Mouse (Mus musculus): ENCODE measurements around the gene Glis3. TPM values are rescaled to one million over a fixed set of nuclear protein-coding genes. Genes with fewer than 3 reads are reported as not detected.

Glis3 gene
- total RNA-seq, 2 experiments from 2014 or later: 0.62 to 1.1 TPM

GRCm38 (mm10) chr19:28281405-28281804, 398.5 kb downstream of the Glis3 start:
- intact Hi-C loops (cut with DNase I): no loop called here
- no peak for DNase-seq

GRCm38 (mm10) chr19:28277104-28277503, 402.8 kb downstream of the Glis3 start:
- DNase-seq: no peak
- intact Hi-C loops (cut with DNase I): no loop called here

GRCm38 (mm10) chr19:28274501-28274900, 405.4 kb downstream of the Glis3 start:
- intact Hi-C loops (cut with DNase I): no loop called here
- DNase-seq: no peak

- intact Hi-C loops (cut with DNase I): no loop called here
- DNase-seq: no peak
Observed at GRCm38 (mm10) chr19:28273946-28274345, 405.9 kb downstream of the Glis3 start.

GRCm38 (mm10) chr19:28266850-28267249, 413.0 kb downstream of the Glis3 start:
- intact Hi-C loops (cut with DNase I): no loop called here
- DNase-seq: no peak

- DNase-seq: no peak
- intact Hi-C loops (cut with DNase I): no loop called here
Observed at GRCm38 (mm10) chr19:28265776-28266175, 414.1 kb downstream of the Glis3 start.

- intact Hi-C loops (cut with DNase I): no loop called here
- DNase-seq: no peak
Observed at GRCm38 (mm10) chr19:28258907-28259675, 420.8 kb downstream of the Glis3 start.

- intact Hi-C loops (cut with DNase I): no loop called here
- DNase-seq: no peak
Observed at GRCm38 (mm10) chr19:28258480-28258879, 421.4 kb downstream of the Glis3 start.

GRCm38 (mm10) chr19:28247345-28247744, 432.5 kb downstream of the Glis3 start:
- no peak for DNase-seq
- intact Hi-C loops (cut with DNase I): no loop called here

GRCm38 (mm10) chr19:28246186-28246585, 433.7 kb downstream of the Glis3 start:
- DNase-seq: no peak
- intact Hi-C loops (cut with DNase I): no loop called here

GRCm38 (mm10) chr19:28238073-28238472, 441.8 kb downstream of the Glis3 start:
- intact Hi-C loops (cut with DNase I): no loop called here
- no peak for DNase-seq

- intact Hi-C loops (cut with DNase I): no loop called here
- no peak for DNase-seq
Observed at GRCm38 (mm10) chr19:28237621-28238020, 442.3 kb downstream of the Glis3 start.

- intact Hi-C loops (cut with DNase I): no loop called here
- no peak for DNase-seq
Observed at GRCm38 (mm10) chr19:28235571-28235970, 444.3 kb downstream of the Glis3 start.

GRCm38 (mm10) chr19:28235096-28235495, 444.8 kb downstream of the Glis3 start:
- DNase-seq: no peak
- intact Hi-C loops (cut with DNase I): no loop called here

- DNase-seq: no peak
- intact Hi-C loops (cut with DNase I): no loop called here
Observed at GRCm38 (mm10) chr19:28234676-28235075, 445.2 kb downstream of the Glis3 start.

- DNase-seq: no peak
Observed at GRCm38 (mm10) chr19:28231511-28231910, 448.4 kb downstream of the Glis3 start.

GRCm38 (mm10) chr19:28227526-28227925, 452.4 kb downstream of the Glis3 start:
- intact Hi-C loops (cut with DNase I): no loop called here
- no peak for DNase-seq

More at GRCm38 (mm10) chr19:28231511-28231910, 448.4 kb downstream of the Glis3 start:
- intact Hi-C loops (cut with DNase I): no loop called here

- no peak for DNase-seq
- intact Hi-C loops (cut with DNase I): no loop called here
Observed at GRCm38 (mm10) chr19:28225651-28226050, 454.2 kb downstream of the Glis3 start.

- no peak for DNase-seq
- intact Hi-C loops (cut with DNase I): no loop called here
Observed at GRCm38 (mm10) chr19:28211630-28212029, 468.2 kb downstream of the Glis3 start.

Measured in gastrocnemius, postnatal 36 days (tissue).